Mouse (Mus musculus) lung, postnatal 0 days (tissue): Measurements from ENCODE around the gene Cyb5b. TPM values are rescaled to one million over a fixed set of nuclear protein-coding genes. Genes with fewer than 3 reads are reported as not detected.

Source experiments
- ATAC-seq: fragments of 200-750 bp; cut with Nextera tagmentation; 2 replicates; pipeline ENCODE4 v1.8.0; 2017; ENCODE audit warnings: moderate library complexity
- DNase-seq: peaks from one replicate; pipeline ENCODE4 v3.0.0-alpha.2; 2016; ENCODE audit warnings: low spot score
- H3K27ac ChIP-seq: fragments of 300-500 bp; sonication (generic); 2 replicates; pipeline ENCODE4 v1.5.1; 2014; ENCODE audit warnings: antibody characterized with exemption, mild to moderate bottlenecking, low read length, mixed read lengths
- H3K27me3 ChIP-seq: fragments of 300-500 bp; sonication (generic); replicated peaks from 2 replicates; pipeline ENCODE4 v1.6.1; 2014; ENCODE audit warnings: low read length, mixed read lengths; ENCODE audit not compliant: insufficient read depth
- H3K36me3 ChIP-seq: fragments of 300-500 bp; sonication (generic); 2 replicates; pipeline ENCODE4 v1.6.1; 2014; ENCODE audit warnings: low read length, mixed read lengths; ENCODE audit not compliant: insufficient read depth
- H3K4me1 ChIP-seq: fragments of 300-500 bp; sonication (generic); 2 replicates; pipeline ENCODE4 v1.6.1; 2014; ENCODE audit warnings: antibody characterized with exemption, low read depth, low read length, mixed read lengths; ENCODE audit not compliant: insufficient read depth
- H3K4me2 ChIP-seq: fragments of 300-500 bp; sonication (generic); replicated peaks from 2 replicates; pipeline ENCODE4 v1.6.1; 2014; ENCODE audit warnings: low read depth, mild to moderate bottlenecking, low read length, moderate library complexity, mixed read lengths
- H3K4me3 ChIP-seq: fragments of 300-500 bp; sonication (generic); 2 replicates; pipeline ENCODE4 v1.5.1; 2014; ENCODE audit warnings: low read depth, low read length
- H3K9ac ChIP-seq: fragments of 300-500 bp; sonication (generic); replicated peaks from 2 replicates; pipeline ENCODE4 v1.6.1; 2014; ENCODE audit warnings: low read depth, mild to moderate bottlenecking
- H3K9me3 ChIP-seq: fragments of 300-500 bp; sonication (generic); 2 replicates; pipeline ENCODE4 v1.6.1; 2016; ENCODE audit warnings: low read length, mixed read lengths
- CTCF ChIP-seq: IDR thresholded peaks from 2 replicates; pipeline ENCODE4 v1.5.1; 2016; ENCODE audit warnings: antibody characterized with exemption, mild to moderate bottlenecking
- EP300 ChIP-seq: IDR thresholded peaks from 2 replicates; pipeline ENCODE4 v1.6.1; 2016; ENCODE audit warnings: antibody characterized with exemption, mild to moderate bottlenecking, control low read depth
- WGBS: fragments of 180-500 bp; shearing (Covaris S2); extraction: QIAGEN DNeasy Blood & Tissue Kit; methylation state at CpG from one replicate; pipeline ENCODE4 v1.1.7; 2014; 5-methylcytosine and 5-hydroxymethylcytosine counted together
- polyA plus RNA-seq: library from polyadenylated mRNA; unstranded; fragments of >200 nt; fragmentation: Nextera tagmentation; extraction: Ambion mirVana; gene quantifications from 2 replicates; pipeline ENCODE4 v1.2.1, GENCODE M21; 2015

Cyb5b gene
- polyA plus RNA-seq, 1 experiment from 2014 or later = 58.4 TPM

DNA sequence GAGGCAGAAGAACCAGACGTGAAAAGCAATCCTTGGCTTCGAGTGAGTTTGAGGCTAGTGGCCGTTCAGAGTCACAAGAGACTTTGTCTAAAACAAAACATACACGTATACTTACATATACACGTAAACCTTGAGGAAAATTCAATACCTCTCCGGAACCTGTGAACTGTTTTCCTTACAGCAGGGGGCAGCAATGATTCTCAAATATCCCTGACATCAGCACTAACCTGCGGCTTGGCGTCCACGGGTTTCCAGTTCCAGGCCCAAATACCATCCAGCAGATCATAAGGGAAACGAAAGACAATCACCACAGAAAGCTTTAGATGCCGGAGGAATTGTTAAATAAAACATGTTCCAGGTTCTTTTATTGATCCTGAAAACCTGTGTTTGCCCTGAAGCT is 34.4 kb upstream of the Cyb5b start:
- no peaks in the 10 kb centered on the region for H3K9me3 ChIP-seq
- peaks cover 3% of the 10 kb centered on the region; the same call in 1 of the 2 replicates for H3K4me1 ChIP-seq
- peak; percentile 91 for DNase-seq
- WGBS = 6% methylated on average over 11 of the region's 11 CpGs
- H3K4me3 ChIP-seq = no peak overlapping the region
- H3K27me3 ChIP-seq = no peaks in the 10 kb centered on the region
- peak; percentile 58 for ATAC-seq
- no peaks in the 10 kb centered on the region for H3K36me3 ChIP-seq
- 0 out of 2 replicates have a peak overlapping the region, but pooled peaks have one; percentile 47 for H3K27ac ChIP-seq
- no peak overlapping the region for H3K4me2 ChIP-seq
- no peak overlapping the region for H3K9ac ChIP-seq
- TF ChIP-seq CTCF (peak; percentile 83), EP300 (no peak)

DNA sequence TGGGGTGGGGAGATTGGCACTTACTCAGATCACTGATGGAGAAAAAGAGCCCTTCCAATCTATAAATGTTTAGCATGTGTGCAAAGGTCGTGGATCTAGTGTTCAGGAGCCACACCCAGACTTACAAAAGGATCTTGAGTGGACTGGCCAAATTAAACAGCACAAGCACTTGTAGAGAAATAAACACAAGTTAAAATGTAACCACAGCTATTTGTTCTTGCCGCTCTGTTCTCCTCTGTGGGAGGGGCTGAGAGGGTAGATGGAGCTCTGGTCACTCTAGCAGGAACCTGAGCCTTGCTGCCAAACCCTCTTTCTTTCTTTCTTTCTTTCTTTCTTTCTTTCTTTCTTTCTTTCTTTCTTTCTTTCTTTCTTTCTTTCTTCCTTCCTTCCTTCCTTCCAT is 33.4 kb upstream of the Cyb5b start:
- DNase-seq (peak; percentile 91), ATAC-seq (peak; percentile 83)
- H3K4me1 ChIP-seq = peaks cover 3% of the 10 kb centered on the region; the same call in 1 of the 2 replicates
- 0 out of 2 replicates have a peak overlapping the region, but pooled peaks have one; percentile 47 for H3K27ac ChIP-seq
- H3K4me2 ChIP-seq = no peak overlapping the region
- no peak overlapping the region for H3K4me3 ChIP-seq
- no peaks in the 10 kb centered on the region for H3K27me3 ChIP-seq
- TF ChIP-seq CTCF = no peak
- peak; percentile 69 for TF ChIP-seq EP300
- no peaks in the 10 kb centered on the region for H3K36me3 ChIP-seq
- WGBS = 22% methylated on average over 2 of the region's 2 CpGs
- H3K9me3 ChIP-seq = no peaks in the 10 kb centered on the region
- no peak overlapping the region for H3K9ac ChIP-seq

GRCm38 (mm10) chr8:107118803-107119233 is 31.6 kb upstream of the Cyb5b start:
- WGBS = 24% methylated on average over 7 of the region's 7 CpGs
- no peak overlapping the region for H3K9ac ChIP-seq
- no peak overlapping the region for H3K4me2 ChIP-seq
- ATAC-seq (no peak), DNase-seq (no peak)
- no peak for TF ChIP-seq CTCF
- TF ChIP-seq EP300 = peak; percentile 28; the same call in 1 of the 2 replicates
- peaks cover 3% of the 10 kb centered on the region; the same call in 1 of the 2 replicates for H3K4me1 ChIP-seq
- H3K27ac ChIP-seq = peak overlapping the region; percentile 70
- no peak overlapping the region for H3K4me3 ChIP-seq
- H3K27me3 ChIP-seq = no peaks in the 10 kb centered on the region
- H3K36me3 ChIP-seq = no peaks in the 10 kb centered on the region
- no peaks in the 10 kb centered on the region for H3K9me3 ChIP-seq

DNA sequence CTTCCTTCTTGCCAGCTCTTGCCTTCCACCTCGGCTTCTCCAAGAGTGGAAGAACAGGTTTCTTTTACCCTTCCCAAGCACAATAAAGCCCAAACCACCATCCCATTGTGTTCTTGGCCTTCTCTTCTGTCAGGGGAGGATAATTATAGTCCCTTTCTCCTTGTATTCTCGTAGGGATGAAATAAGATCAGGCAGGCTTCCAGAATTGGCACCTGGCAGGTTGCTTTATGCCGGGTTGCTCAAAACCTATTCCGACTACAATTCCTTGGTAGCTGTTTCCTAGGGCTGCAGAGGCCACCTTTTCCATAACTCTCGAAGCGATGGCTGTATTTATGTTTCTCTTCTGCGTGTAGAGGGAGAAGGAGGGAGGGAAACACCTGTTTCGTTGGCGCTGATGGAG is 31.0 kb upstream of the Cyb5b start:
- Histone ChIP-seq H3K4me3 (no peak overlapping the region), H3K27ac (peak overlapping the region; percentile 70), H3K27me3 (no peaks in the 10 kb centered on the region), H3K9ac (no peak overlapping the region), H3K4me1 (peaks cover 3% of the 10 kb centered on the region; the same call in 1 of the 2 replicates), H3K9me3 (no peaks in the 10 kb centered on the region), H3K36me3 (no peaks in the 10 kb centered on the region), H3K4me2 (no peak overlapping the region)
- ATAC-seq = no peak
- DNase-seq = no peak
- 54% methylated on average over 9 of the region's 9 CpGs for WGBS
- TF ChIP-seq CTCF (no peak), EP300 (no peak)

DNA sequence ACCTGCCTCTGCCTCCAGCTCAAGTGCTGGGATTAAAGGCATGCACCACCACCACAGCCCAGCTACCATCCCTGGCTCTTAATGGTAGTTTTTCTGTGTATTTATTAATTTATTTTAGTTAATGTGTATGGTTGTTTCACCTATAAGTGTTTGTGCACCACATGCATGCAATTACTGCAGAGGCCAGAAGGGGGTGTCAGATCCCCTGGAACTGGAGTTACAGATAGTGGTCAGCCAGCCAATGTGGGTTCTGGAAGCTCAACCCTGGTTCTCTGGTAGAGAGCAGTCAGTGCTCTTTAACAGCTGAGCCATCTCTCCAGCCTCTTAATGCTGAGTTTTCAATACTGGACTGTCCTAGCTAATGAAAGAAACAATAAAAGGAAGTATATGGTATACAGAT is 29.6 kb upstream of the Cyb5b start:
- no peaks in the 10 kb centered on the region for H3K36me3 ChIP-seq
- H3K27me3 ChIP-seq = no peaks in the 10 kb centered on the region
- H3K4me2 ChIP-seq = no peak overlapping the region
- H3K27ac ChIP-seq = no peak overlapping the region
- H3K9ac ChIP-seq = no peak overlapping the region
- TF ChIP-seq EP300 = no peak
- TF ChIP-seq CTCF = peak; percentile 48
- no peaks in the 10 kb centered on the region for H3K9me3 ChIP-seq
- ATAC-seq (no peak), DNase-seq (no peak)
- peaks cover 3% of the 10 kb centered on the region; the same call in 1 of the 2 replicates for H3K4me1 ChIP-seq
- no peak overlapping the region for H3K4me3 ChIP-seq

DNA sequence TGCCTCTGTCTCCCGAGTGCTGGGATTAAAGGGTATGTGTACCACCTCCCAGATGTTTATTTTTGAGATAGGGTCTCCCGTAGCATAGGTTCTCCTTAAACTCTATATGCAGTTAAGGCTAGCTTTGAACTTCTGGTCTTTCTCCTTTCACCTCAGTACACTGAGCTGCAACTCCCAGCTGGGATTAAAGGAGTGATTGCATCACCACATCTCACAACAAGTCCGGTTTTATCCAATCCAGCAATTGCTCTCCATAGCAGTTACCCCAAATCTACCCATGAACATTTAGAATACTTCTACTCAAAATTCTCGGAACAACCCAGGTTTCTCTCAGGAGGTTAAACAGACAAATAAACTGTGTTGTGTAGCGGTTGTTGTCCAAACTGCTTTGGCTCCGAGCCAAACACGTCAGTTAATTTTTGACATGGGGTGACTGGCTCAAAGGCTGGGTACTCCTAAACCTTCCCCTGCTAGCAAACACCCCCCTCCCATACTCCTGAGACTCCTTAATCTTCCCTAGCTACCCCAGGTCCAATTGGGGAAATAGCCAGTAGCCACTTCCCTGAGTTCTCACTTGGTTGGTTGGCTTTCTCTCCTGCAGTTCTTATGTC is 28.7 kb upstream of the Cyb5b start:
- ATAC-seq (no peak), DNase-seq (no peak)
- no peak overlapping the region for H3K4me3 ChIP-seq
- 83% methylated on average over 7 of the region's 7 CpGs for WGBS
- H3K9ac ChIP-seq = no peak overlapping the region
- H3K27ac ChIP-seq = no peak overlapping the region
- peaks cover 3% of the 10 kb centered on the region; the same call in 1 of the 2 replicates for H3K4me1 ChIP-seq
- no peak for TF ChIP-seq CTCF
- no peaks in the 10 kb centered on the region for H3K9me3 ChIP-seq
- no peaks in the 10 kb centered on the region for H3K36me3 ChIP-seq
- H3K27me3 ChIP-seq = no peaks in the 10 kb centered on the region
- H3K4me2 ChIP-seq = no peak overlapping the region
